Mouse (Mus musculus) olfactory bulb, adult 2 months (tissue): ENCODE measurements around the gene Bcl9. TPM values are rescaled to one million over a fixed set of nuclear protein-coding genes. Genes with fewer than 3 reads are reported as not detected.
A peak's percentile ranks its signal among the peaks of the same experiment; 100 is the strongest.

Source experiments
- H3K27ac ChIP-seq: fragments of 200-500 bp; 2 replicates; pipeline ENCODE4 v1.5.1; 2012; ENCODE audit warnings: low read depth, low read length; ENCODE audit not compliant: insufficient read depth
- H3K4me1 ChIP-seq: fragments of 200-500 bp; 2 replicates; pipeline ENCODE4 v1.6.1; 2012; ENCODE audit warnings: low read length; ENCODE audit not compliant: control insufficient read depth, insufficient read depth
- H3K4me3 ChIP-seq: fragments of 200-500 bp; 2 replicates; pipeline ENCODE4 v1.5.1; 2012; ENCODE audit warnings: mild to moderate bottlenecking, low read depth, low read length, moderate library complexity; ENCODE audit not compliant: insufficient read depth
- CTCF ChIP-seq: fragments of 200-500 bp; IDR thresholded peaks from 2 replicates; pipeline ENCODE4 v1.5.1; 2012; ENCODE audit warnings: low read depth, mild to moderate bottlenecking, low read length, moderate library complexity; ENCODE audit not compliant: insufficient read depth
- POLR2A ChIP-seq: fragments of 200-500 bp; IDR thresholded peaks from 2 replicates; pipeline ENCODE4 v1.6.1; 2012; ENCODE audit warnings: mild to moderate bottlenecking, low read depth, low read length, moderate library complexity; ENCODE audit not compliant: insufficient read depth
- WGBS: fragments of 180-500 bp; shearing (Covaris S2); methylation state at CpG from one replicate; pipeline ENCODE4 v1.1.7; 2018; 5-methylcytosine and 5-hydroxymethylcytosine counted together
- polyA plus RNA-seq: library from polyadenylated mRNA; stranded (reverse); fragments of >200 nt; gene quantifications from 2 replicates; pipeline ENCODE4 v1.2.4, GENCODE M21; 2012; ENCODE audit warnings: low replicate concordance; ENCODE audit not compliant: missing spikeins, insufficient read depth, insufficient read length

The Bcl9 gene
- polyA plus RNA-seq, 1 experiment, result not detected

DNA sequence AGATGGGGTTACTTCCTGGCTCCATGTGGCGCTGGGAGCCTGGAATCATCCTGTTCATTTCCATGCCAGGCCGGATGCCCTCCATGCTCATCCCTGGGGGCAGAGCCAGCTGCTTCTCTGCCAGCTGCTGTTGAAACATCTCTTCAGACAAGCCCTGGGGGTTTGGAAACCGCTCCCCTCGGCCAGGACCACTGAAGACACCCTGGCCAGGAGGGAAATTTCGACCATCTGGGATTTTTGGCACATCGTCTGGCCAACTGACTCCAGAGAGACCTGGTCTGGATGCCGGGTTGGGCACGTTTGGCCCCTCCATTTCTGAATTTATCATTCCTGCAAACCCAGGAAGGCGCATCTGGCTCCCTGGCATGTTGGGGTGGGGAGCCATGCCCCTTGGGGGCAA is 88.4 kb downstream of the Bcl9 start:
- Histone ChIP-seq H3K4me3 (no peak overlapping the region), H3K27ac (no peak overlapping the region), H3K4me1 (0 out of 2 replicates have a peak, but pooled peaks cover 4% of the 10 kb centered on the region)
- WGBS, result 80% methylated on average over 9 of the region's 9 CpGs
- no peak for TF ChIP-seq POLR2A
- no peak for TF ChIP-seq CTCF

DNA sequence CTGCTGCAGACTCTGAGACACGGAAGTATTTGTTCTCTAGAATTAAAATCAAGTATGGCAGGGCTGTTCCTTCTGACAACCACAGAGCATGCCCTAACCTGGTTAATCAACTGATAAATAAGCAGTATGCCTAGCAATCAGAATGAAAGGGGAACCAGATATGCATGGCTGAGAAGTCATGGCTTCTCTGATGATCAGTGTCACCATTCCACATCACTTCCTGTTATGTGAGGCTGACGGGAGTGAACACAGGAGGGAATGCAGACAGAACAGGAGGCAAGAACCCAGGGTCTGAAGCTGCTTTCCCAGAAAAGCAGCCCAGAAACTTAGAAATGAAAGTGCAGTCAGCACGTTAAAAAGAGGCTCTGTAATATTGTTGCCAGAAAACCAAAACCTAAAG is 91.2 kb downstream of the Bcl9 start:
- WGBS, result 80% methylated on average over 3 of the region's 3 CpGs
- Histone ChIP-seq H3K27ac (no peak overlapping the region), H3K4me3 (no peak overlapping the region), H3K4me1 (0 out of 2 replicates have a peak, but pooled peaks cover 4% of the 10 kb centered on the region)
- no peak for TF ChIP-seq POLR2A
- no peak for TF ChIP-seq CTCF

DNA sequence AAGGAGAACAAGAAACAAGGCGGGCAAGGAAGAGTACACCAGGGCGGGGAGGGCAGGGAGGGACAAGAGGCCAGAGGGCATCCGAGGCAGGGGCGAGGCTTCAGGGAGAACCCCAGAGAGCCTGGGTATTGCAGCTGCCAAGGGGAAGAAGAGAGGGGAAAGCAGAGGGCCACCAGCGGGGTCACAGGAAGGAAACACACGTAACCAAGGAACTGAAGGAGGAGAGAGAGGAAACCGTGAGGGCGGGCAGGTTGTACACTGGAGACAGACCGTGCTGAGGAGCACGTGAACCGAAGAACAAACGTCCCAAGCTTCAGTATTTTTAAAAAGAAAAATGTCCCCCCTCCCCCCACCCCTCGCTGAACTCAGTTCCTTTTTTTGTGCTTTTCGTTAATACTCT is 93.8 kb downstream of the Bcl9 start:
- H3K4me3 ChIP-seq, result no peak overlapping the region
- 84% methylated on average over 14 of the region's 14 CpGs for WGBS
- no peaks in the 10 kb centered on the region for H3K4me1 ChIP-seq
- H3K27ac ChIP-seq, result no peak overlapping the region
- TF ChIP-seq POLR2A (no peak), CTCF (no peak)

DNA sequence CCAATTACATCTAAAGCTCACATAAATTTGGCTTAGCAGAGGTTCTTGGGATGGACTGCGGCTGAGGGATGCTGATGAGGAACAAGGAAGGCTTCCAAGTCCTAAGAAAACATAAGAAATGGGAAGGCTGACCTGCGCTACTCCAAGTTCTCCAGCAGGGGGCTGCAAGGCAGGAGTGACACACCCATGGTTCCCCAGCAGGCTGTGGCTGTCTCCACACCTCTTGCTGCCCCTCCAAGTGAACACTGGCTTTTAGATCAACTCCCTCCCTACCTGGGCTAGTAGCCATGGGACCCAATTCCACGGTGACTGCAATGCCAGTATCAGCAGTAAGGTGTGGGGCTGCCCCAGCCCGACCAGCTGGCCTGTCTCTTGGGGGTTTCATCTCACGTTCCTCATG is 95.8 kb downstream of the Bcl9 start:
- WGBS, result 68% methylated on average over 5 of the region's 5 CpGs
- no peak for TF ChIP-seq POLR2A
- peak; percentile 71 for TF ChIP-seq CTCF
- H3K4me3 ChIP-seq, result no peak overlapping the region
- H3K4me1 ChIP-seq, result no peaks in the 10 kb centered on the region
- H3K27ac ChIP-seq, result no peak overlapping the region

DNA sequence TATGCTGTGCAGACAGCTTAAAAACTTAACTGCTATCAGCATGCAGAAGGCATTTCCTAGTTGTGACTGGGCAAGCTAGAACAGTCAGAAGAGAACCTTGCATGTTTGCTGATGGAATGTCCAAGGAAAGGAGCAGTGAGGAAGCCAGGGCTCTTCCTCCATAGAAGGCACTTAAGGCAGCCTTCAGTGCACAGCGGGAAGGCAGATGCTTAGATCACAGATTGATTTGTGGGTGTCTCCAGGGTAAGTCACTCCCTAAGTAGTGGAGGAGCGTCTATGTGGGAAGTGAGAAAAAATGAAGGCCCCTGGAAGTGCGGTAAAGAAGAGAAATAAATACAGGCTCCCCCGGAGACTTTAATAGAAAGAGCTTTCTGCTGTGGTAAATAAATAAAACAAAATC is 98.5 kb downstream of the Bcl9 start:
- TF ChIP-seq POLR2A (no peak), CTCF (no peak)
- no peak overlapping the region for H3K4me3 ChIP-seq
- H3K27ac ChIP-seq, result no peak overlapping the region
- no peaks in the 10 kb centered on the region for H3K4me1 ChIP-seq
- WGBS, result 57% methylated on average over 4 of the region's 4 CpGs

DNA sequence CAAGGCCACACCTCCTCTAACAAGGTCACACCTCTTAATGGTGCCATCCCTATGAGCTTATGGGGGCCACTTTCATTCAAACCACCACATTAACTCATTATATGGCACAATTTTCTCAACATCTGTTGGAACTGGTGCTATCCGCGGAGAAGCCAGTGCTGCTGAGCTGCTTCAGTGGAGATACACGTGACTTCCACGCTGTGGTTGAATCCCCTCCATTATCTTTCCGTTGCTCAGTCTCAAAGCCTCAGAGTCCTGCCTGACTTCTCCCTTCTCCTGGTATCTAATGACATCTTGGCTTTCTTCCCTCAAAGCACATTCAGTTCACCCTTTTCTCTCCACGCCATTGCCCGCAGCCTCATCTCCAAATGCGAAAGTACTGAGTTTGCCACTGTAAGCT is 101.1 kb downstream of the Bcl9 start:
- no peak overlapping the region for H3K27ac ChIP-seq
- no peak overlapping the region for H3K4me3 ChIP-seq
- WGBS, result 91% methylated on average over 8 of the region's 8 CpGs
- TF ChIP-seq POLR2A (no peak), CTCF (no peak)
- H3K4me1 ChIP-seq, result no peaks in the 10 kb centered on the region

DNA sequence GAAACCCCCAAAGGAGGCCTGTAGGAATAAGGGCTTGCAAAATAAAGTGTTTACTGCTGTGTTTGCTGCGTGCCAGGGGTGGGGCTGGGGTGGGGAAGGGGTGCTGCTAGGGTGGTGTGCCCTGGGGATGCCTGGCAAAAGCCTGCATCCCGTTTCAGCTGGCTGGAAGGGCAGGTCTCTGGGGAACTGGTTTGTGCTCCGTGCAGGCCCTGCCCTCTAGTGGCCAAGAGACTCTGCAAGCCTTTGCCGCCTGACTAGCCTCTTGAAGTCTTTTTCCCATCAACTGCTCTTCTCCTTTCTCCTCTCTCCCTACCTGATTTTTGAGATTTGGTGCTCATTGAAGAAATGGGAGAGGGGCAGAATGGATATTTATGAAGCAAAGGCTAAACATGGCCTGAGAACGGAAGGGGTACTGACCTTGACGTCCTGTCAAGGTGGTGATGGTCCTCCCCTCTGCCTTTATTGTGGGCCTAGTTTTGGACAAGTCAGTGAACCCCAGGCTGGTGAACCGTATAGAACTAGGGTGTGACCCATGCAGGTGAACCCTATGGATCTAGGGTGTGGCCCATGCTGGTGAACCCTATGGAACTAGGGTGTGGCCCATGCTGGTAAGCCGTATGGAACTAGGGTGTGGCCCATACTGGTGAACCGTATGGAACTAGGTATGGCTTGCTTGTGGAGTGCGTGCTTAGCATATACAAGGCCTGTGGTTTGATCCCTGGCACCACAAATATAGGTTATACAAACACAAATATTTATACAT is 112.4 kb downstream of the Bcl9 start:
- Histone ChIP-seq H3K4me3 (no peak overlapping the region), H3K4me1 (no peaks in the 10 kb centered on the region), H3K27ac (no peak overlapping the region)
- no peak for TF ChIP-seq POLR2A
- TF ChIP-seq CTCF, result peak; percentile 83
- 39% methylated on average over 10 of the region's 10 CpGs for WGBS

DNA sequence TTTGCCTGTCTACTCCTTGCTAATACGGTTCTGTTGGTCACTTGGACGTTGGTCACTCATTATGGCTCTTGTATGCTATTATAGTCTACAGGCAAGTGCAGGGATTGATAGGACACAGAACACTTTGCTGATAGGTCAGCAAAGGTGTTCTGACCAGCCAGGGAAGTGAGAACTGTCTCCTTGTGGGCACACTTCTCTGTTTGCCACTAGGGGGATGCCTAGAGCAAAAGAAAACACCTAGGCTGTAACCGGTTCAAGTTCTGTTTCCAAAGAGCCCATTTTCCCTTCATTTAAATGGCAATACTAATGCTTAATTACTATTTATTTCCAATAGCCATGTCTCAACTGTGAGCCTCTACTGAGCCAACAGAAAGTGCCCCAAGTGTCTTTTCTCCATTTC is 113.9 kb downstream of the Bcl9 start:
- 52% methylated on average over 3 of the region's 3 CpGs for WGBS
- Histone ChIP-seq H3K4me1 (no peaks in the 10 kb centered on the region), H3K4me3 (no peak overlapping the region), H3K27ac (no peak overlapping the region)
- TF ChIP-seq CTCF (no peak), POLR2A (no peak)

DNA sequence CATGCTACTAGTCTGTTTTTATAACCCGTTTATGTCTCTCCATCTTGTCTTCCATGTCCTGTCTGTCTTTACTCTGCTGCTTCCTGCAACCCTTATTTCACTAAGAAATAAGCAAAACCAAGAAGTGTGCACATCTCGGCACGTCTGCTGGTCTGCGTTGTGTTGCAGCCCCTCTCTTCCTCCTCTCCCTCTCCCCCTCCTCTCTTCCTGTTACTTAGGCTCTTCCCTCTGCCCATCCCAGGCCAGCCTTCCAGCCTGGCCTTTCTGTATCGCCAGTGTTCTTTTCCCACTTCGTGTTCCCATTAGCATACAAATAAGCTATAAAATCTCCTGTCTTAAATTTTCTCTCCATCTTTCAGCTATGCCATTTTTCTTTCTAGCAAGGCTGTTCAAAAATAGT is 117.2 kb downstream of the Bcl9 start:
- Histone ChIP-seq H3K4me1 (no peaks in the 10 kb centered on the region), H3K27ac (no peak overlapping the region), H3K4me3 (no peak overlapping the region)
- TF ChIP-seq CTCF, result no peak
- 60% methylated on average over 6 of the region's 6 CpGs for WGBS

DNA sequence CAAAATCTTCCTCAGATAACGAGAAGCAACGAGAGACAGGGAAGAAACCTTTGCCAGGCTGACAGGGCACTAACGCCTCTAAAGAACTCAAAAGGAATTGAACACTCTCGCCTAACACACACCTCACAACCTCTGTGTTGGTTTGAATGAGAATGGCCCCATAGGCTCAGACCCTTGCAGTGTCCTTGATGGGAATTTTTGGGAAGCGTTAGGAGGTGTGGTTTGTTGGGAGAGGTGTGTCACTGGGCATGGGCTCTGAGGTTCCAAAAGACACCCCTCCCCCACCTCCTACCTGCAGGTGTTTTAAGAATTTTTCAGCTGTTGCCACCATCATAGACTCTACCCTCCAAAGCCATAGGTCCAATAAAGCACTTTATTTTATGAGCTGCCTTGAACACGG is 118.8 kb downstream of the Bcl9 start:
- 84% methylated on average over 6 of the region's 6 CpGs for WGBS
- TF ChIP-seq POLR2A, result no peak
- H3K27ac ChIP-seq, result no peak overlapping the region
- no peak overlapping the region for H3K4me3 ChIP-seq
- H3K4me1 ChIP-seq, result no peaks in the 10 kb centered on the region

DNA sequence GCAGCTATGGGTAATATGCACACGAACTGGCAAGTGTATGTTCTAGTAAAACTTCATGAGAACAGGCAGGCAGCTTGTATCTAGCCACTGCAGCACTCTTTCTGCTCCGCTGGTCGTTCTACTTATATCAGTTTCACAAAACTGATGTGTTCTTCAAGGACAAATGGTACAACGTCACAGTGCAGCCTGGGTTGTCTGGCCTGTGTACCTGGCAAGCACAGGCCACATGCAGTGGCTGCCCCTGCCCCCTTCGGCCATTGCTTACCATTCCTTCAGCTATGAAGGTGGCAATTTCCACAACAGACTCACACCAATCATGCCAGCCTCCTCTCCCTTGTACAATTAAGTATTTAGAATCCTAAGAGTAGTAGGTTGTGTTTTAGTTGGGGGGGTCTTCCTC is 125.1 kb downstream of the Bcl9 start:
- Histone ChIP-seq H3K27ac (no peak overlapping the region), H3K4me1 (peaks cover 2% of the 10 kb centered on the region; the same call in 1 of the 2 replicates), H3K4me3 (no peak overlapping the region)
- 67% methylated on average over 5 of the region's 5 CpGs for WGBS
- TF ChIP-seq CTCF (no peak), POLR2A (no peak)
